Mouse (Mus musculus): Measurements from ENCODE around the gene Nek9. TPM values are rescaled to one million over a fixed set of nuclear protein-coding genes. Genes with fewer than 3 reads are reported as not detected.
A peak's percentile ranks its signal among the peaks of the same experiment; 100 is the strongest.

Gene Nek9
- polyA plus RNA-seq, 1 experiment from 2014 or later, result 11.5 TPM

DNA sequence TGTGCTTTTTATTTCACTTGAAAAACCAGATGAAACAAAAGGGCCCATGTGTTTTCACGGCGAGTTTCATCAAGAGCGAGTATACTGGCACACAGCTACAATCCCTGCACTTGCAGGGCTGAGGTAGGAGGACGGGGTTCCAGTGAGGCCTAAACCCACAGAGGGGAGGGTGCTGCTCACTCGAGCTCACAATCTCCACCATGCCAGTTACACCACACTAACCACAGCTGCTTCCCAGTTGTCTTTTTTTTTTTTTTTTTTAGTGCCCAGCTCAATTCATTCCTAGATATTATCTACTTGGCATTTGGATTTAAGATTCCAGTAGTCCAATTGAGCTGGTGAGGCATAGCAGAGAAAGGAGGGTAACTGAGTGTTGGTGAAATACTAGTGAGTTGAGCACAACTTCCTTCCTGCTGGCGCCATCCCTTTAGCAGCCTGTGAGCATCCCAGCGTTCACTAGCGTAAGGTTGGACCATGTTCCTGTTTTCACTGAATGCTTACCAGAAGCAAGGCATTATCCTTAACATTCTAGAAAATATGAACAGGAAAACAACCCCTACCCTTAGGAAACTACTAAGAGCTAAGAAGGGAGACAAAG, 33.0 kb upstream of the Nek9 start:
- Histone ChIP-seq H3K36me3 (ENCODE audit: insufficient read depth, low read length) (no peaks in the 10 kb centered on the region), H3K27me3 (replicated peaks; ENCODE audit: insufficient read depth, low read length) (no peaks in the 10 kb centered on the region), H3K9ac (replicated peaks; ENCODE audit: low read depth) (no peak overlapping the region), H3K9me3 (ENCODE audit: low read length) (no peaks in the 10 kb centered on the region), H3K4me2 (replicated peaks; ENCODE audit: low read depth, low read length) (0 out of 2 replicates have a peak overlapping the region, but pooled peaks have one; percentile 11), H3K27ac (ENCODE audit: low read length) (peak overlapping the region; percentile 33), H3K4me3 (ENCODE audit: low read depth, low read length) (no peak overlapping the region), H3K4me1 (ENCODE audit: insufficient read depth, low read depth, low read length) (peaks cover 9% of the 10 kb centered on the region; the same call in 1 of the 2 replicates)
- no peak for TF ChIP-seq CTCF (IDR thresholded peaks at IDR 0.05)
- no peak for TF ChIP-seq EP300 (IDR thresholded peaks at IDR 0.05)
- ATAC-seq (no peak), DNase-seq (ENCODE audit: low spot score) (peak; percentile 33)
- WGBS, result 59% methylated on average over 8 of the region's 8 CpGs

DNA sequence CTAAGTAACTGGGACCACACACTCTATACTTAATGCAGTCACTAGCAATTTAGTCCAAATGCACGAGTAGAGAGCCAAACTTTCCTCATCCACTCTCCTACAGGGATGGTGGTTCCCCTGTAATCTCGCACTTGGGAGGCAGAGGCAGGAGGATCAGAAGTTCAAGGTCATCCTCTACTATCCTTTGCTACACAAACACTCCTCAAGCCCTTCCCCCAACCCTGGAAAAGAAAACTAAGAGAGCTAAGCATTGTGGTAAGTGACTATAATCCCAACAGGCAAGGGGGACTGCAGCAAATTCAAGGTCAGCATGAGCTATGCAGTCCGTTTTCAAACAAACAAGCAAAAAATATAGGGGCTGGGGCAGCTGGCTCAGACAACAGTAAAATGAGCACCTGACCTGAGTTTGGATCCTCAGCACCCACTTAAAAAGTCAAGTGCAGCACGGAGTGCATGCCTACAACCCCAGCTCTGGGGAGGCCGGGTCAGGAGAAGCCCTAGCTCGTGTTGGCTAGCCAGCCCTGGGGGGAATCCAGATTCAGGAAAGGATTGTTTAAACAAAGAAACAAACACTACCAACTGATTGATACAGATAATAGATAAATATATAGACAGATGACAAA, 29.4 kb upstream of the Nek9 start:
- H3K27me3 ChIP-seq (replicated peaks; ENCODE audit: insufficient read depth, low read length), result no peaks in the 10 kb centered on the region
- H3K4me3 ChIP-seq (ENCODE audit: low read depth, low read length), result no peak overlapping the region
- TF ChIP-seq CTCF (IDR thresholded peaks at IDR 0.05) (no peak), EP300 (IDR thresholded peaks at IDR 0.05) (no peak)
- H3K4me2 ChIP-seq (replicated peaks; ENCODE audit: low read depth, low read length), result no peak overlapping the region
- H3K9ac ChIP-seq (replicated peaks; ENCODE audit: low read depth), result no peak overlapping the region
- WGBS, result 55% methylated on average over 6 of the region's 6 CpGs
- H3K9me3 ChIP-seq (ENCODE audit: low read length), result no peaks in the 10 kb centered on the region
- H3K27ac ChIP-seq (ENCODE audit: low read length), result no peak overlapping the region
- no peaks in the 10 kb centered on the region for H3K36me3 ChIP-seq (ENCODE audit: insufficient read depth, low read length)
- no peak for DNase-seq (ENCODE audit: low spot score)
- H3K4me1 ChIP-seq (ENCODE audit: insufficient read depth, low read depth, low read length), result peaks cover 9% of the 10 kb centered on the region; the same call in 1 of the 2 replicates
- ATAC-seq, result no peak; the same call in 1 of the 2 replicates

DNA sequence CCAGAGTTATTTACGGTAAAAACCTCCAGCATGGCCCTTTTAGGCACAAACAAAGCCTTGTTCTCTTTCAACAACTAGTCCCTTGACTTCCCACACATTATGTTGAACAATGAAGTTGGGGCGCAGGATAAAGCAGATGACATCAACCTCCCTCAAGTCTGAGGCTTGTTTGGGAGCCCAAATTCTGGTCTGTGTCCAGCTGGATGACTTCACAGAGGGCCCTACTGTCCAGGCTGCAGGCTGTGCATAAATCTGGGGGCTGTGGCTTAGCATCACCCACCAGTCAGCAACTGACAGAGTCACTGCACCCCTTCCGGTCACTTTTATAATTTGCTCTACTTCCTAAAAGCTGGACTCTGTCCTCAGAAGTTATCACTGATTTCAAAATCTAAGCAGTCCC, 27.1 kb upstream of the Nek9 start:
- H3K4me2 ChIP-seq (replicated peaks; ENCODE audit: low read depth, low read length), result no peak overlapping the region
- no peak overlapping the region for H3K27ac ChIP-seq (ENCODE audit: low read length)
- no peak for DNase-seq (ENCODE audit: low spot score)
- H3K9me3 ChIP-seq (ENCODE audit: low read length), result no peaks in the 10 kb centered on the region
- no peaks in the 10 kb centered on the region for H3K36me3 ChIP-seq (ENCODE audit: insufficient read depth, low read length)
- 71% methylated on average over 3 of the region's 3 CpGs for WGBS
- ATAC-seq, result peak; percentile 38
- no peak overlapping the region for H3K9ac ChIP-seq (replicated peaks; ENCODE audit: low read depth)
- TF ChIP-seq CTCF (IDR thresholded peaks at IDR 0.05), result no peak
- H3K27me3 ChIP-seq (replicated peaks; ENCODE audit: insufficient read depth, low read length), result no peaks in the 10 kb centered on the region
- H3K4me1 ChIP-seq (ENCODE audit: insufficient read depth, low read depth, low read length), result peaks cover 7% of the 10 kb centered on the region; the same call in 1 of the 2 replicates
- H3K4me3 ChIP-seq (ENCODE audit: low read depth, low read length), result no peak overlapping the region

DNA sequence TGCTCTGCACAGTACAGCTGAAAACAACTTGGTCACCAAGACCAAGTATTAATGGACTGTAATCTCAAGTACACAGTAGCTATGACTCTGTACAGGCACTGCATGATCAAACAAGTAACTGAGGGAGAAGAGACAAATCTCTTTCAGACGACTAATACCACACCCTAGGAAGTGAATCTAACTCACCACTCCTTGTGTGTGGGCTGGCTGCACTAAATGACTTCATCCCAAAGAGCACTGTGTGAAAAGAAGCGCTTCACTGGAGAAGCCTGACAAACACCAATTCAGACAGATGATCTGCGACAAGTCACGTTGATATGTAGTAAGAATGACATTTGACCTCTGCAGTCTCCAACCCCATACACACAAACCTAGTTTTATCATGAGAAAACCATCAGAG, 23.3 kb upstream of the Nek9 start:
- no peak overlapping the region for H3K4me2 ChIP-seq (replicated peaks; ENCODE audit: low read depth, low read length)
- no peak overlapping the region for H3K4me3 ChIP-seq (ENCODE audit: low read depth, low read length)
- ATAC-seq, result peak; percentile 14; the same call in 1 of the 2 replicates
- no peak overlapping the region for H3K27ac ChIP-seq (ENCODE audit: low read length)
- no peak overlapping the region for H3K9ac ChIP-seq (replicated peaks; ENCODE audit: low read depth)
- no peak for DNase-seq (ENCODE audit: low spot score)
- no peaks in the 10 kb centered on the region for H3K36me3 ChIP-seq (ENCODE audit: insufficient read depth, low read length)
- 61% methylated on average over 4 of the region's 4 CpGs for WGBS
- 0 out of 2 replicates have a peak, but pooled peaks cover 7% of the 10 kb centered on the region for H3K4me1 ChIP-seq (ENCODE audit: insufficient read depth, low read depth, low read length)
- no peaks in the 10 kb centered on the region for H3K27me3 ChIP-seq (replicated peaks; ENCODE audit: insufficient read depth, low read length)
- H3K9me3 ChIP-seq (ENCODE audit: low read length), result no peaks in the 10 kb centered on the region
- TF ChIP-seq EP300 (IDR thresholded peaks at IDR 0.05) (no peak), CTCF (IDR thresholded peaks at IDR 0.05) (no peak)

DNA sequence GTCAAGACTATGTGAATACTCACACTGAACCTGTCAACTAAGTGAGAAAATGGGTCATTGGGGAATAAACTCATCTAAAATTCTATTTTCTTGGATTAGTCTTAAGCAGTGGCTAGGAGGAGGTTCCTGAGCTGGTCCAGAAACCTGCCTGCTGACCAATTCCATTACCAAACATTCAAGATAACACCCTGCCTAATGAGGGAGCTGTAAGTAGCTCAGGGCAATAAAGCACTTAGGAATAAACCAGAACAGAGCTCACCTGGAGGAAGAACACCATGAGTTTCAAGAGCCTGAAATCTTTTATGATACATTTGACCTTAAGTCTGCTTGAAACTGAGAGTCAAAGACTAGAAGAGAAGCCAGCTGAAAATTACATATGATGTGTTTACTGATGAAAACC, 22.4 kb upstream of the Nek9 start:
- no peak overlapping the region for H3K4me3 ChIP-seq (ENCODE audit: low read depth, low read length)
- H3K9ac ChIP-seq (replicated peaks; ENCODE audit: low read depth), result no peak overlapping the region
- 0 out of 2 replicates have a peak, but pooled peaks cover 7% of the 10 kb centered on the region for H3K4me1 ChIP-seq (ENCODE audit: insufficient read depth, low read depth, low read length)
- H3K4me2 ChIP-seq (replicated peaks; ENCODE audit: low read depth, low read length), result no peak overlapping the region
- no peak overlapping the region for H3K27ac ChIP-seq (ENCODE audit: low read length)
- no peak for DNase-seq (ENCODE audit: low spot score)
- ATAC-seq, result no peak
- H3K36me3 ChIP-seq (ENCODE audit: insufficient read depth, low read length), result no peaks in the 10 kb centered on the region
- H3K9me3 ChIP-seq (ENCODE audit: low read length), result no peaks in the 10 kb centered on the region
- TF ChIP-seq EP300 (IDR thresholded peaks at IDR 0.05), result no peak
- TF ChIP-seq CTCF (IDR thresholded peaks at IDR 0.05), result no peak
- H3K27me3 ChIP-seq (replicated peaks; ENCODE audit: insufficient read depth, low read length), result no peaks in the 10 kb centered on the region

DNA sequence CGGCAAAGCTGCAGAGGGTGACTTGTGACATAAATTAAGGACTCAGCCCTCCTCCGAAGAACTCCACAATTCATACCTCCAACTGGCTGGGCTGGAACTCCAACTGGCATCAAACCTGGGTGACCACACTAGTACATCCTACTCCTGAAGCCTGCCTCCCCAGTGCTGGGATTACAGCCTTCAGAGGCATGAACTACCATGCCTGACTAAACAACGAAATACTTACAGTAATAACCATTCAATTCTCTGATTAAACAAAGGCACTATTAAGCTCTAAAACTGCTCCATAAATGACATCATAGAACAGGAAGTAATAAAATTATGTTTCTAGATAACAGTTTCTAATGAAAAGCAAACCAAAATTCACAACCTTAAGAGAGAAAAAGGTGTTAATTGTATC, 22.0 kb upstream of the Nek9 start:
- Histone ChIP-seq H3K27ac (ENCODE audit: low read length) (no peak overlapping the region), H3K4me1 (ENCODE audit: insufficient read depth, low read depth, low read length) (0 out of 2 replicates have a peak, but pooled peaks cover 7% of the 10 kb centered on the region), H3K9me3 (ENCODE audit: low read length) (no peaks in the 10 kb centered on the region), H3K4me3 (ENCODE audit: low read depth, low read length) (no peak overlapping the region), H3K27me3 (replicated peaks; ENCODE audit: insufficient read depth, low read length) (no peaks in the 10 kb centered on the region), H3K9ac (replicated peaks; ENCODE audit: low read depth) (no peak overlapping the region), H3K4me2 (replicated peaks; ENCODE audit: low read depth, low read length) (no peak overlapping the region), H3K36me3 (ENCODE audit: insufficient read depth, low read length) (no peaks in the 10 kb centered on the region)
- ATAC-seq (no peak), DNase-seq (ENCODE audit: low spot score) (no peak)
- WGBS, result 79% methylated on average over 3 of the region's 3 CpGs
- TF ChIP-seq CTCF (IDR thresholded peaks at IDR 0.05), result no peak
- TF ChIP-seq EP300 (IDR thresholded peaks at IDR 0.05), result no peak
